Mouse (Mus musculus) cerebellum, postnatal 25 days (tissue): ENCODE results near the gene Rfxank.

Source experiments
- DNase-seq, 2 experiments: peaks; one replicate each; pipeline ENCODE4 v3.0.0; 2021; ENCODE audit warnings: mixed read lengths in 2 of 2

The Rfxank gene

GRCm38 (mm10) chr8:70139026-70139857 is at the start of gene Rfxank, which contains the start of the genes Borcs8 and Mef2b:
Gene Rfxank (minus strand): TSS chr8:70139154.
Gene Borcs8 (plus strand): TSS chr8:70139499.
Gene Mef2b (plus strand): TSS chr8:70139711.
- DNase-seq: peak; percentile 97 to 99

GRCm38 (mm10) chr8:70188707-70189106 is 49.8 kb upstream of the Rfxank start:
- no peak for DNase-seq

DNA sequence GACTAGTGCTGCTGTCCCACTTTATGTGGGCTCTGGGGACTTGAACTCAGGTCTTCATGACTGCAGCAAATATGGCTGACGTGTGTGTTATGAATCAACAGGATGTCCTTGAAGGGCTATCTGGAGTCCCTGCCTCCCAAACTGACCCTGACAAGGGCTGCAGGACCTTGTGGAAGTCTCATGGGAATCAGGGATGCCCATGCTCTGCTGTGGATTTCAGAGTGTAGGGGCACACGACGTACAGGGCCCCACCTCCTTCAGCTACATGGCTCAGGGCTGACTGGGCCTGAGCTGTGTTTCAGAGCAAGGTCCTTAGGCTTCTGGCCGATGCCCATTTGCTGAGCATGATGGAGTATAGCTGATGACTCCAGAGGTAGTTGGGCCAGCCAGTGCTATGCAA is 44.2 kb upstream of the Rfxank start:
- DNase-seq: no peak

- DNase-seq: no peak
Observed at GRCm38 (mm10) chr8:70181903-70182252, 42.9 kb upstream of the Rfxank start.

DNA sequence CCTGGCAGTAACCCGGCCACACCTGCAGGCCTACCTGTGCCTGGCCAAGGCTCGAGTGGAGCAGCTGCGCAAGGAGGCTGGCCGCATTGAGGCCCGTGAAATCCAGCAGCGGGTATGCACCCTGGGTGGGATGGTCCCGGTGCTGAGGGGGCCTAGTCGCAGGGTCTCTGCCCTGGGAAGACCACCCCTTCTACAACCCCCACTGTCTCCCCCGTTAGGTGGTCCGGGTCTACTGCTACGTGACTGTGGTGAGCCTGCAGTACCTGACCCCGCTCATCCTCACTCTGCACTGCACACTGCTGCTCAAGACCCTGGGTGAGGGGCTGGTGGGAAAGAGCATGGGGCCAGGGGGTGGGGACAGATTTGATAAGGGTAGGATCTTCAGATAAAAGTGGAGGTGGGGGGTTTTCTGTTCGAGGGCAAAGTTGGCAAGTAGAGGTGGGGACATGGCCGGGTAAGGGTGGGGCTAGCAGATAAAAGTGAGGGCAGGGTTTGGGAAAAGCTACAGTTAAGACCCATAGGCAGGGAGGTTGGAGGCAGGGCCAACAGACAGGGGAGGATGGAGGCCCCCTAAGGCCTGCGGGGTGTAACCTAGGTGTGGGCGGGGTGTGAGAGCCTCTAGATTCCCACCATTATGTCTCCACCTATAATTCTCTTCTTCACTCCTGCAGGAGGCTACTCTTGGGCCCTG is 42.4 kb upstream of the Rfxank start:
- DNase-seq: no peak

DNA sequence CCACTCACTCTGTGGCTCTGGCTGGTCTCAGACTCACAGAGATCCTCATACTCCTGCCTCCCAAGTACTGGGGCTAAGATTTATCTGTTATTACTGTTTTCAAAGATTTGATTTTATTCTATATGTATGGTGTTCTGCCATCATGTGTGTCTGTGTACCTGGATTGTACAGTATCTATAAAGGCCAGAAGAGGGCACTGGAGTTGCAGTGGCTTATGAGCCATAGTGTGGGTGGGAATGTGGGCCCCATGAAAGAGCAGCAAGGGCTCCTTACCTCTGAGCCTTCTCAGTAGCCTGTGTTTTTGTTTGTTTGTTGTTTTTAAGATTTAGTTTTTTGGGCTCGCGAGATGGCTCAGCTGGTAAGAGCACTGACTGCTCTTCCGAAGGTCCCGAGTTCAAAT is 40.1 kb upstream of the Rfxank start:
- no peak for DNase-seq

DNA sequence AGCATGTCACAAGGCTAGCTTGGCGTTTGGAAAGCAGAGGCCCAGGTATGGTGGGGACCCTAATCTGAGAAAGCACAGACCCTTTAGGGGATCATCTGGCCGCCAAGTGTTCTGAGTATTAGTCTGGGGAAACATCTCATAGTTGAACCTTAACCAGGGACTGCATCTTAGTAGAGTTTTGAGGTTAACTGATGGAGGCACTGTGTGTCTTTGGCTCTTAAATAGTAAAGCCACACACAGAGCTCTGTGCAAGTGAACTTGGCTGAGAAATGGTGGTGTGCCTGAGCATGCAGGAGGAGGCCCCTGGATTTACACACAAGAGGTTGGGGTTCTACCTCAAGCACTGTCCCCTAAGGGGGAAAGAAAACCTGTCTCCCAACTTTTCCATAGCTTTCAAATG is 39.3 kb upstream of the Rfxank start:
- DNase-seq: no peak

DNA sequence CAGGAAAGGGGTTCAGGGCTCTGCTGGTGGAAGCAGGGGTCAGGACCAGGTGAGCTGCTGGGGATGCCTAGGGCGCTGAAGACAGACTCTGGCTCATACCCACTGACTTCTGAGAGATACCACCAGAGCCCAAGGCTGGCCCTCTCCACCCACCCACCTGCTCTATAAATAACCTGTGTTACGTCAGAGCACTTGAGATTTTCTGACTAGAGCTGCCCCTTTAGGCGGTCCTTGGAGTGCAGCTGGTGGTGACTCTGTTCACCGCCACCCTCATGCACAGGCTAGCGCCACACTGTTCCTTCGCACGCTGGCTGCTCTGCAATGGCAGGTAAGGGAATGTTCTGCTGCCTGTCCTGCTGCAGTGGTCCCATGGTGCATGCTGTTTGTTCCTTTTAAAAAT is 35.1 kb upstream of the Rfxank start:
- no peak for DNase-seq

GRCm38 (mm10) chr8:70173320-70173719 is 34.4 kb upstream of the Rfxank start:
- DNase-seq: no peak

GRCm38 (mm10) chr8:70172043-70172681 is 33.2 kb upstream of the Rfxank start, which contains the start of gene Tmem161a:
Gene Tmem161a (plus strand): TSS chr8:70172356.
- peak; percentile 88 to 92 for DNase-seq

DNA sequence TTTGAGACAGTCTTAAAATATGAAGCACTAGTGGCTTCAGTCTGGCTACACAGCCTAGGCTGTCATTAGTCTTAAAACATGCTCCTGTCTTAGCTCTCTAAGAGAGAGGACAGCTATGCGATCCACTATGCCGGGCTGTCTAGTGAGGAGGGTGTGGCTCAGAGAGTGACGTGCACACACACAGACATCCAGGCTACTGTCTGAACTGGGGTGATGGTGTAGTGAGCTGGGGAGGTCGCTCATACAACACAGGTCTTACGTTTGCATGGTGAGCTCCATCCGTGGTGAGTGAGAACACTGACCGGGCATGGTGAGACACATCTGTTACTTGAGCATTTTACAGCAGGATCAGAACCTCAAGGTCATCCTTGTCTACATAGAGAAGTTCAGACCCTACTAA is 32.3 kb upstream of the Rfxank start:
- DNase-seq: no peak

DNA sequence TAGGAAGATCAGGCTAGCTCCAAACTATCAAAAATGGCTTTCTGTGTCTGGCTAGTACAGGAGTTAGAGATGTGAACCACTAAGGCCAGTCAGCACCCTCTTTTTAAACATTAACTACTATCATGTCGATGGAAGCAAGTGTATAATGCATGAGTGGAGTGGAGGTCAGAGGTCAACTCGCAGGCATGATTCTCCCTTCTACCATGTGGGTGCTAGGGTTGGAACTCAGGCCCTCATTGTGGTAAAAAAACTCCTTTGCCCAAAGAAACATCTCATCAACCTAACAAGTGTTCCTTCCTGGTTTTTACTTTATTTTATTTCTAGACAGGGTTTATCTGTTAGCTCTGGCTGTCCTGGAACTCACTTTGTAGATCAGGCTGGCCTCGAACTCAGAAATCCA is 31.8 kb upstream of the Rfxank start:
- DNase-seq: no peak

GRCm38 (mm10) chr8:70170116-70170515 is 31.2 kb upstream of the Rfxank start:
- DNase-seq: no peak

DNA sequence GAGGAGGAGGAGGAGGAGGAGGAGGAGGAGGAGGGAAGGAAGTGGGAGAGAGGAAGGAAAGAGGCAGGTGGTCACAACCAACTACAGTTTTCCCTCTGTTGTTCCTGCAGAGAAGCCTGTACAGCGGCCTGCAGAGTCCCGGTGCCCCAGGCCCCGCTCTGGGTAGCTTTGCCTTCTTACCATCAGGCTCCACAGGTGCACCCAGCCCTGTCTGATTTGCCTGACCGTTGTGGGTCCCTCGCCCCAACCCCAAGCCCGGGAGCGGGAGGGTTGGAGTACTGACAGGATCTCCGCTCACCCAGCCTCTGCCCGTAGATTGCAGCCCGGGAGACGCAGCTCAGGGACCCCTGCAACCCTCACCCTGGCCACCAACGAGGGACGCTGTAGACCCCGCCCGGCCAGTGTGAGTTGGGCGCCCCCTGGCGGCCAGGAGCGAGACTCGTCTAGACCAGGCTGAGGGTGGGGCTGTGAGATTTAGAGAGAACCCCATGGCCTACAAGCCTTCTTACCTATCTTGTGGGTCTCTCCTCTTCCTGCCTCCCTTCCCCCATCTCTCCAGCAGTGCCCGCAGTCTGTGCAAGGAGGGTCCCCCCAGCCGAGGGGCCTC is 27.7 kb upstream of the Rfxank start:
- peak; percentile 75 to 86 for DNase-seq

DNA sequence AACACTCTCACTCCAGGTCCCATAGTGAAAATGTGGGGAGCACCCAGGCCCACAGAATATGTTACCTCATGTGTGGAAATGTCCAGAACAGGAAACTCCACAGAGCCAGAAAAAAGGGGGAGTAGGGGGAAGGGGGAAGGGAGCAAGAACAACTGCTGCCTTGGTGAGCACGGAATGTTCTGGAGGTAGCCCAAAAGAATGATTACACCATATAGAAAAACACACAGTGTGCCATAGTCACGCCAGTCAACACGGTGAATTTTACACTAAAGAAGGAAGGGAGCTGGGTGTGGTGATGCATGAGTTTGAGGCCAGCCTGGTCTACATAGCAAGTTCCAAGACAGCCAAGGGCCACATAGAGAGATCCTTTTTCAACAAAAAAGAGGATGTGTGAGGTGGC is 24.4 kb upstream of the Rfxank start:
- DNase-seq: no peak

GRCm38 (mm10) chr8:70160015-70160414 is 21.1 kb upstream of the Rfxank start:
- no peak for DNase-seq

DNA sequence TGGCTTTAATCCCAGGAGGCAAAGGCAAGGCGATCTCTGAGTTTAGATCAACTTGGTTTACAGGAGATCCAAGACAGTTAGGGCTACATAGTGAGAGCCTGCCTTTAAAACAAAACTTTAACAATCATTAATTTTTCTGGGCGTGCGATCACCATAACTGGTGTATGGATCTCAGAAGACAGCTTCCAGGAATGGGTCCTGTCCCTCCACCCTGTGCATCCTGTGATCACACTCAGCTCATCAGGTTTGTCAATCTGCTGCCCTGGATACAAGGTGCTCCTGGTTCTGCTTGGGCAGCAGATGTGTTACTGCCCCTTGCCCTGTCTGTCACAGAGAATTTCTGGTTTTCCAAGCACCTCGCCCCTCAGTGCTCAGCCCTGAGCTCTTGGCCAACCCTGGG is 20.3 kb upstream of the Rfxank start:
- DNase-seq: no peak

DNA sequence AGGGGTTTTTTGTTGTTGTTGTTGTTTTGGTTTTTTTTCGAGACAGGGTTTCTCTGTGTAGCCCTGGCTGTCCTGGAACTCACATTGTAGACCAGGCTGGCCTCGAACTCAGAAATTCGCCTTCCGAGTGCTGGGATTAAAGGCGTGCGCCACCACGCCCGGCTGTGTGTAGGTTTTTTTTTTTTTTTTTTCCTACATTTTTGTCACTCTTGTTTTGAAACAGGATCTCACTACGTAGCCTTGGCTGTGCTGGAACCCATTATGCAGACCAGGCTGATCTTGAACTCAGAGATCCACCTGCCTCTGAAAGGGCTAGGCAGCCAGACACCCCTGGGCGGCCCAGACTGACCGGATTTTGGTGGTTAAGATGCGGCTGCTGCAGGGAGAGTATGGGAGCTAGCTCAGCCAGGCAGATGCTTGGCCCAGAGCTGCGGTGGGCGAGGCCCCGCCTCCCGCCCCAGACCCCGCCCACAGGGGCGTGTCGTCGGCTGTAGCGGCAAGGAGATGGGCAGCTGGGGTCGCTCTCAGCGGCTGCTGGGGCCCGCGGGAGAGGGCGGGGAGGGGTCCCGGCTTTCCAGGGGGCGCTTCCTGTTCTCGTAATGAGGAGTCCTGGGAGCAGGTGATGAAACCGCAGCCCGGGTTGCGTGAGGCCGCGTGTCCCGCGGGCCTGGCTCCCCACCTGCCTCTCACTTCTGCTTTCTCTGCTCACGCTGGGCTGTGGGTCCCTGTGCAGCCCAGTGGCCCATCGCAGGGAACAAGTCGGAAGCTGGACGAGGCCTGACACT is 19.3 kb upstream of the Rfxank start:
- DNase-seq: peak; percentile 58 to 70

DNA sequence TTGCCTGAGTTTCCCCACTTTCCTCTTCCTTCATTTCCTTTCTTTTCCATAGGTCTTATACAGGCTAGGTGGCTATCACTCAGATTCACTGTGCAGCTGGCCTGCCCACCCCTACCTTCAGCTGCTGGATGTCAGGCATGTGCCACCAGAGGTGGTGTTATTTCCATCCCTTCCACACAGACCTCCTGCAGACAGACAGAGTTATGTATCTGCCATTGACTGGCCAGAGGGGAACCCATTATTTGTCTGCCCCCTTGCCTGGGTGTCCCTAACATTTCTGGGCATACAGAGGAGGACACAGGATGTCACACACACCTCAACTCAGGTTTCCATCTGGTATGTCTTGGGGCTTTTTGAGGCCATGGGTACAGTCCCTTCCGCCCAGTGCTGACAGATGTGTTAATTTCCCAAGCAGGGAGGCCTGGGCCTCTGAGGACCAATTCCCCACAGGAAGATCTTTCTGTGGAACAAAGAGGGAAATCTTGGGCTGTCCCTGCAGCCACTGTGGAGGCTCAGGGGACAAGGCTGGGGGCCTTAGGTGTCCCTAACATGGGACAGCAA is 18.4 kb upstream of the Rfxank start:
- DNase-seq: no peak

GRCm38 (mm10) chr8:70152537-70153257 is 13.7 kb upstream of the Rfxank start:
- DNase-seq: peak; percentile 42 to 68

- no peak for DNase-seq
Observed at GRCm38 (mm10) chr8:70150158-70150557, 11.2 kb upstream of the Rfxank start.
